Mouse (Mus musculus) midbrain, embryonic 15.5 days (tissue): ENCODE data around the gene Sntg2. TPM values are rescaled to one million over a fixed set of nuclear protein-coding genes. Genes with fewer than 3 reads are reported as not detected.

Source experiments
- ATAC-seq: fragments of 200-750 bp; cut with Nextera tagmentation; replicated peaks from 2 replicates; pipeline ENCODE4 v1.8.0; 2017; ENCODE audit warnings: moderate TSS enrichment
- H3K27ac ChIP-seq: fragments of 300-500 bp; sonication (generic); 2 replicates; pipeline ENCODE4 v1.5.1; 2015; ENCODE audit warnings: mild to moderate bottlenecking, inconsistent platforms
- H3K27me3 ChIP-seq: fragments of 300-500 bp; sonication (generic); replicated peaks from 2 replicates; pipeline ENCODE4 v1.6.1; 2015; ENCODE audit warnings: inconsistent platforms
- H3K36me3 ChIP-seq: fragments of 300-500 bp; sonication (generic); replicated peaks from 2 replicates; pipeline ENCODE4 v1.6.1; 2015; ENCODE audit warnings: inconsistent platforms
- H3K4me1 ChIP-seq: fragments of 300-500 bp; sonication (generic); 2 replicates; pipeline ENCODE4 v1.6.1; 2015; ENCODE audit warnings: inconsistent platforms
- H3K4me2 ChIP-seq: fragments of 300-500 bp; sonication (generic); 2 replicates; pipeline ENCODE4 v1.6.1; 2015; ENCODE audit warnings: inconsistent platforms, mild to moderate bottlenecking, moderate library complexity
- H3K4me3 ChIP-seq: fragments of 300-500 bp; sonication (generic); 2 replicates; pipeline ENCODE4 v1.5.1; 2015; ENCODE audit warnings: mild to moderate bottlenecking, inconsistent platforms
- H3K9ac ChIP-seq: fragments of 300-500 bp; sonication (generic); 2 replicates; pipeline ENCODE4 v1.6.1; 2015; ENCODE audit warnings: mild to moderate bottlenecking, inconsistent platforms
- H3K9me3 ChIP-seq: fragments of 300-500 bp; sonication (generic); 2 replicates; pipeline ENCODE4 v1.6.1; 2016; ENCODE audit warnings: inconsistent platforms
- WGBS: fragments of 180-500 bp; shearing (Covaris S2); methylation state at CpG from one replicate; pipeline ENCODE4 v1.1.7; 2015; ENCODE audit warnings: mixed read lengths; 5-methylcytosine and 5-hydroxymethylcytosine counted together
- polyA plus RNA-seq: library from polyadenylated mRNA; unstranded; fragments of >200 nt; fragmentation: Nextera tagmentation; extraction: Ambion mirVana; gene quantifications from 2 replicates; pipeline ENCODE4 v1.2.1, GENCODE M21; 2015

The Sntg2 gene
- polyA plus RNA-seq, 1 experiment from 2014 or later: 5.4 TPM

DNA sequence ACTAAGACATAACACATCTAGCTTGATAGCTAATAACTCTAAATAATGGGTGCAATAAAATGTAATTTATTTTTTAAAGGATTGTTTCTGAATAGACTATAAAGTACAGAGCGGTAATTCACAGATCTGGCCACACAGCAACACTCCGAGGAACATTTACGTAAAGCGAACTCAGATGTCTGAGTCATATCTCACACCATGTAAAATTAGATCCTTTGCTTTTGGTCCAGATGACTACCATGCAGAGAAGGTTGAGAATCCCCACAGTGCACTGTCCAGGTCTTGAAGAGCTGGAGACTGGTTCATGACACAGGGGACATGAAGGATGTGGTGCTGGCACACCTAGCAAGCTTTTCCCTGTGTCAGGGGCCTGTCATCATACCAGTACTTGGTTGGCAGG lies 145.2 kb downstream of the Sntg2 start:
- H3K4me3 ChIP-seq: no peak overlapping the region
- H3K9ac ChIP-seq: no peak overlapping the region
- H3K36me3 ChIP-seq: no peaks in the 10 kb centered on the region
- ATAC-seq: no peak
- no peaks in the 10 kb centered on the region for H3K9me3 ChIP-seq
- no peaks in the 10 kb centered on the region for H3K27me3 ChIP-seq
- 96% methylated on average over 4 of the region's 4 CpGs for WGBS
- no peak overlapping the region for H3K27ac ChIP-seq
- H3K4me2 ChIP-seq: no peak overlapping the region
- H3K4me1 ChIP-seq: 0 out of 2 replicates have a peak, but pooled peaks cover 2% of the 10 kb centered on the region

DNA sequence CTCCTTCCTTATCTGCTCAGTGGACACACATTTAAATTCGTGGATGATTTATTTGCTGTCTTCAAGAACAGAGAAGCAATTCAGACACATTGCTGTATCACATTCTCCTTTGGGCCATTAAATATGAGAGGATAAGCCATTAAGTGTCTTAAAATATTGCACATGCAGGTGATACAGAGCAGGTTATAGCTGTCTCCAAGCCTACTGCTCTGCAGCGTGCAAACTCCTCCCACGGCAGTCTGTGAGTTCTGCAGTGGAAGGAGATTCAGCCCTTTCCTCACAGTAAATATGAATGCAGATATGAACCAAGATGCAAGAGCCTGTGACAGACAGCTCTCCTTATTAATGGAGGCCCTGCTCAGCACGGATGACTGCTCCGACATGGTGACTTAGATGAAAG lies 146.9 kb downstream of the Sntg2 start:
- WGBS: 82% methylated on average over 5 of the region's 5 CpGs
- Histone ChIP-seq H3K27ac (no peak overlapping the region), H3K9me3 (no peaks in the 10 kb centered on the region), H3K4me1 (0 out of 2 replicates have a peak, but pooled peaks cover under 1% of the 10 kb centered on the region), H3K9ac (no peak overlapping the region), H3K27me3 (no peaks in the 10 kb centered on the region), H3K36me3 (no peaks in the 10 kb centered on the region), H3K4me3 (no peak overlapping the region), H3K4me2 (no peak overlapping the region)
- no peak for ATAC-seq

DNA sequence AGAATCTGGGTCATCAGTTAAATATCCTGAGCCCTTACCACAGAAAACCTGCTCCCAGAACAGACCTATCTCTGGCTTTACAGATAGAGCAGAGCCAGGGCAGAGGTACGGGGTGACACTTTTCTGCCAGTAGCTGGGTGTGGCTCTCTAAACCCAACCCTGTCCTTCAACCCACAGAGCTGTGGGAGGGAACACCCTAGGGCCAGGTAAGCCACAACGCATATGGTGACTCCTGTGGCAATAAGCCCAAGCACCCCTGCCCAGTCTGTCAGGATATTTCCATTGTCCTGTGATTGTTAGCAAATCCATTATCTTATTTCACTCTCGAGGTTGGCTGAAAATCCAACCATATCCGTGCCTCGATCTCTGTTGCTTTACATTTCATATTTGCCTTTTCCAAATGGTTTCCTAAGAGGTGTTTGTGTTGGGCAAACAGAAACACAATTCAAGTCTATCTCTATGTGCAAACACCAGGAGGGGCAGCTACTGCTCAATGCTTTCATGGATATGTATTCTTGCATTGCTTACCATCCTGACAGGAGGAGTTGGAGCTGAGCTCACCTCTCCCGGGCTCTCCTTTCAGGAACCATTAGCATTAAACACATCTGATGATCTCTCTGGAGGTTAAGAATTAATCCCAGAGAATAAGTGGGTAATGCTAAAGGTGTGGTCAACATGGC lies 156.3 kb downstream of the Sntg2 start:
- Histone ChIP-seq H3K4me1 (no peaks in the 10 kb centered on the region), H3K9me3 (no peaks in the 10 kb centered on the region), H3K27ac (no peak overlapping the region), H3K4me3 (no peak overlapping the region), H3K36me3 (no peaks in the 10 kb centered on the region), H3K27me3 (no peaks in the 10 kb centered on the region), H3K4me2 (no peak overlapping the region), H3K9ac (no peak overlapping the region)
- ATAC-seq: no peak
- WGBS: 87% methylated on average over 6 of the region's 6 CpGs

DNA sequence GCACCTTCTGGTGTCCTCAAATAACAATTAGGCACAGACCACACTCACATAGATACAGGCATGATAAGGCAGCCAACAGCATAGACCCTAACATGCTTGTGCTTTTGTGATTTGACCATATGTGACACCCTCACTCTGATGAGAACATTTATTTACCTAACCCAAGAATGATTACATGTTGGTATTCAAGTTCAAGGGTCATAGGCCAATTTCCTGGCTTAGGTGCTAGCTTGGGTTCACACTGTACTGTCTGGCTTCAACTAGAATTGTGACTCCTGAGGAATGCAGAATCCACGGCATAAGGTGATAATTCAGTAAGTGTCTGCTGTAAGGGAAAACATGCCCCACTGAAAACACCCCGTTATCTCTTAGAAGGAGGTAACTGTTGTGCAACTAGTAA lies 158.4 kb downstream of the Sntg2 start:
- Histone ChIP-seq H3K27ac (no peak overlapping the region), H3K9me3 (no peaks in the 10 kb centered on the region), H3K9ac (no peak overlapping the region), H3K27me3 (no peaks in the 10 kb centered on the region), H3K4me2 (no peak overlapping the region), H3K4me3 (no peak overlapping the region), H3K4me1 (no peaks in the 10 kb centered on the region), H3K36me3 (no peaks in the 10 kb centered on the region)
- 91% methylated on average over 2 of the region's 2 CpGs for WGBS
- ATAC-seq: no peak

DNA sequence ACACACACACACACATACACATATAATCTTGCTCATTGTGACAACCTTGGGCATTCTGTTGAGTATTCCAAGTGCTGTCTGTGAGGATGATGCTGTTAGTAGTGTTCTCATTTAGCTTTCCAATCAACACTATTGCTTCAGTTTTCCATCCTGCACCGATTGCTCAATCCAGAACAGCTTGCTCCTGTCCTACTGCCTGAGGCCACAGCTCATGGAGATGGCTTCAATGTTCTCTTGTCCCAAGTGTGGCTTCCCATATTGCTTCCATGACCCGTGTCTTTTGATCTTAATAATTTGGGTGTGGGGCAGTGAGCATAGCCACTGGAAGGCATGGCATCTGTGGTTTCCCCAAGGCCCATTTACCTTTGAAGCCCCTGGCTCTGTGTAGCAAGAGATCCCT lies 162.8 kb downstream of the Sntg2 start:
- Histone ChIP-seq H3K4me2 (no peak overlapping the region), H3K9me3 (no peaks in the 10 kb centered on the region), H3K4me3 (no peak overlapping the region), H3K4me1 (peaks cover 4% of the 10 kb centered on the region), H3K9ac (no peak overlapping the region), H3K36me3 (no peaks in the 10 kb centered on the region), H3K27me3 (no peaks in the 10 kb centered on the region), H3K27ac (no peak overlapping the region)
- WGBS: 82% methylated on average over 2 of the region's 2 CpGs
- no peak for ATAC-seq

DNA sequence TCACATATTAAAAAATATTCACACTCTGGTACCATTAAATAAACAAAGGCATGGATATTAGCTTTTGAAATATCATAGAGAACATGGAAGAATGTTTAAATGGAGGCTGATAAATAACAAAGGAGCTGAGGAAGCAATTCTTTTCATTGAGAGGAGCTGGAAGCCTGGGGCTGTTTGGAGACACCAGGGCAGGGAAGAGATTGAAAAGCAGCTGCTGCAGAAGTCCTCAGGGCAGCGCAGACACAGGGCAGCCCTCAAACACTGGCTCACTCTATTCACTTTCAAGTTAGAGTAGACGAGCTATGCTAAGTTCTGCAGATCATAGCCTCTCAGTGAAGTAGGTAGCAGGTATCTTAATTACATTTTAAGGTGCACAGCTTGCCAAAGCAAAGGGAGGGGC lies 164.6 kb downstream of the Sntg2 start:
- H3K4me2 ChIP-seq: no peak overlapping the region
- H3K27ac ChIP-seq: 0 out of 2 replicates have a peak overlapping the region, but pooled peaks have one; percentile 5
- H3K9ac ChIP-seq: no peak overlapping the region
- H3K4me3 ChIP-seq: no peak overlapping the region
- 0 out of 2 replicates have a peak, but pooled peaks have one; percentile 54 for ATAC-seq
- no peaks in the 10 kb centered on the region for H3K36me3 ChIP-seq
- WGBS: 40% methylated on average over 2 of the region's 2 CpGs
- H3K9me3 ChIP-seq: no peaks in the 10 kb centered on the region
- no peaks in the 10 kb centered on the region for H3K27me3 ChIP-seq
- H3K4me1 ChIP-seq: peaks cover 4% of the 10 kb centered on the region

DNA sequence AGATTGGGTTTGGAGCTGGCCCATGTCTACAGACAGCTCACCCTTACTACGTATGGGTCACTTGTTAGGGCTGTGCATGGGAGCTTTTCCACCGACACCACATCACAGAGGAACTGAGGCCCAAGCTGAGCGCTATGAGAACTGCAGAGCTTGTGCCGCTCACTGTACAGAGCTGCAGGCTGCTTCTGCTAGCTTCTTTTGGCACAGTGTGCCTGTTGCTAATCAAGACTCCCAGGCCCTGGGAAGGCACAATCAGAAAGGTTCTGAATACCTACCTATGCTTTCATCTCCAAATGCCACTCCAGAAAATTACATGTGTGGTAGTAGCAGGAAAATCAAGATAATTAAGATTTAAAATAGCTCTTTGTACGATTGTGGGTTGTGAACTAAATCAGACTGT lies 165.1 kb downstream of the Sntg2 start:
- Histone ChIP-seq H3K27me3 (no peaks in the 10 kb centered on the region), H3K9ac (no peak overlapping the region), H3K4me1 (peaks cover 4% of the 10 kb centered on the region), H3K27ac (peak overlapping the region; percentile 48; the same call in 1 of the 2 replicates), H3K36me3 (no peaks in the 10 kb centered on the region), H3K4me3 (no peak overlapping the region), H3K4me2 (no peak overlapping the region), H3K9me3 (no peaks in the 10 kb centered on the region)
- 0 out of 2 replicates have a peak, but pooled peaks have one; percentile 58 for ATAC-seq
- 61% methylated on average over 5 of the region's 5 CpGs for WGBS

DNA sequence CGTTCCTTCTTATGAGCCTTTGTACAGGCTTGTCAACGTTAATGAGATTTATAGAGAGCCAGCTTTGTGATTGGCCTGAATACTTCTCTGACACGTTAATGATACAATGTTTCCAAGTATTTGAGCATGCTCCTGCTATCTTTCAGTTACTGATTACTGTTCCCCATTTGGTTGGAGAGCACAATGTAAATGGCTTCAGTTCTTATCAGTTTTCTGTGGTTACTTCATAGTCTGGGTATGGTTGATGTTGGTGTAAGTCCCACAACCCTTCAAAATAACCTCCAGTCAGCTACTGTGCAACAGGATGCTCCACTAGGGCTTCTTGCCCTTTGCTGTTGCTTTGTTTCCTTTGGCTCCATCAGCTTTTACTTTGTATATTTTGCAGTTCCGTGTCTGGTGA lies 168.7 kb downstream of the Sntg2 start:
- peaks cover 4% of the 10 kb centered on the region for H3K4me1 ChIP-seq
- H3K9me3 ChIP-seq: no peaks in the 10 kb centered on the region
- H3K27me3 ChIP-seq: no peaks in the 10 kb centered on the region
- H3K4me3 ChIP-seq: no peak overlapping the region
- no peak overlapping the region for H3K27ac ChIP-seq
- H3K36me3 ChIP-seq: no peaks in the 10 kb centered on the region
- 89% methylated on average over 4 of the region's 4 CpGs for WGBS
- ATAC-seq: no peak
- no peak overlapping the region for H3K4me2 ChIP-seq
- H3K9ac ChIP-seq: no peak overlapping the region

DNA sequence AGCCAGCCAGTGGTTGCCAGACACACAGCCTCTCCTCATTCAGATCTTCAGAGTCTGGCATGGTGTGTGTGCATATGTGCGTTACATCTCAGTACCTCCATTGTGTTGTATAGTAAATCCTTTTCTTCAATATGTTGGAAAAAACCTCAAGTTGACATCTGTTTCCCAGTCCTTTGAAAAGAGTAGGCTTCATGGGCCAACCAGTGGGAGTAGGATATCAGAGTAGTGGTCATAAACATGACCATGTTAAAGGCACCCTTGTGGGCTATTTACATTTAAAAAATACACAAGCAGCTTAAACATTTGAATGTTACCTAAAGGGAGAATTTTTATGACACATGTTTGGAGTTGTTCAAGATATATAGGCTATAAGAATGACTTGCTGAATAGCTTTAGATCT lies 170.4 kb downstream of the Sntg2 start:
- H3K9ac ChIP-seq: no peak overlapping the region
- no peak for ATAC-seq
- no peaks in the 10 kb centered on the region for H3K9me3 ChIP-seq
- H3K4me1 ChIP-seq: no peaks in the 10 kb centered on the region
- H3K27ac ChIP-seq: no peak overlapping the region
- no peaks in the 10 kb centered on the region for H3K27me3 ChIP-seq
- 79% methylated on average over 1 of the region's 1 CpGs for WGBS
- H3K36me3 ChIP-seq: no peaks in the 10 kb centered on the region
- no peak overlapping the region for H3K4me3 ChIP-seq
- H3K4me2 ChIP-seq: no peak overlapping the region

DNA sequence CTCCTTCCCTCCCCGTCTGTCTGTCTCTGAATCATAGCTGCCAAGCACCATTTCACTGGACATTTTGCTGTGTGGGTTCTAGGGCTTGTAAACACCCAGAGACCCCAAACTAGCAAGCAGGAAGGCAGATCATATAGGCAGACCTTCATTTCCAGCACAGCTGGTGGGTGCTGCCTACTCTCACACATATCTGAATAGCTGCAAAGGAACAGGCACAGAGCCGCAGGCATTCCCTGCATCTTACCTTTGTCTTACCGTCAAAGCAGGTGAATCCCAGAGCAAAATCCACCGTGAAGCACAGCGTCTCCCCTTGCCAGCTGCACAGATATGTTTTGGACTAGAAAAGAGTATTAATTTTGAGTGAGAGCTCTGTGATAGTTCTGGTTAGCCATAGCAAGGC lies 172.1 kb downstream of the Sntg2 start:
- Histone ChIP-seq H3K4me3 (no peak overlapping the region), H3K9ac (no peak overlapping the region), H3K4me1 (no peaks in the 10 kb centered on the region), H3K27ac (no peak overlapping the region), H3K4me2 (no peak overlapping the region), H3K9me3 (no peaks in the 10 kb centered on the region), H3K27me3 (no peaks in the 10 kb centered on the region), H3K36me3 (no peaks in the 10 kb centered on the region)
- WGBS: 81% methylated on average over 5 of the region's 5 CpGs
- no peak for ATAC-seq

DNA sequence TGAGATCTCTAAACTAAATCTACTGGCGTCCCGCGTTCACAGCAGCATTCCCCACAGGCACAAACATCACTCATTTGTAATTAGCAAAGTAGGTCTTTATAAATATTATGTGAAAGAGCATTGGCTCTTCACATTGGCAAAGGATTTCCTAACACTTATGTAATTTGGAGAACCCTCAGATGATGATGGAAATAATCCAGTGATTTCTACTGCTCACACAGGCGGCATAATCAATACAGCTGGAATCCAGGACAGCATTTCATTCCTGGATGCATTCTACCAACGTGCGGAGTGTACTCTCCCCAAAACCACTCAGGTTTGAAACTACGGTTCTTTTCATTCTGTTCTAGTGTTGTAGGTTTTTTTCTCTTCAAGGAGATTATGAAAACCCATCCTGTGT lies 172.6 kb downstream of the Sntg2 start:
- ATAC-seq: no peak
- 77% methylated on average over 7 of the region's 7 CpGs for WGBS
- Histone ChIP-seq H3K9me3 (no peaks in the 10 kb centered on the region), H3K4me3 (no peak overlapping the region), H3K27ac (no peak overlapping the region), H3K36me3 (no peaks in the 10 kb centered on the region), H3K4me1 (no peaks in the 10 kb centered on the region), H3K9ac (no peak overlapping the region), H3K27me3 (no peaks in the 10 kb centered on the region), H3K4me2 (no peak overlapping the region)

DNA sequence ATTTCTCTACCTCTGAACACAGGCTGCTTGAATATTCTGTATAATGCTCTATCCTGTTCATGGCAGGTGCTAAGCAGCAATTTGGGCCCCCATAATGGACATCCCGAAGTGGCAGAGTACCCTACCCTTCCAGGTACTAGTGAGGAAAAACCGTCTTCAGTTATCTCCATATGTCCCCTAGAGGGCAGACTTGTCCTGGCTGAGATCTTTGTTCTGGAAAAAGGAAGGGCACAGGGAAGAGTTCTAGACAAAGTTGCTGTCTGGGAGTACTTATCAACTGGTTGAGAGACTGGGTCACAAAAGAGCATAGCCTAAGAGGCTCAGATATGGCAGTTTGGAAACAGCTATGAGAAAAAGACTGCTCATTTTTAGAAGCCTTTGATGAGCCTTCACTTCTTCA lies 173.4 kb downstream of the Sntg2 start:
- no peak overlapping the region for H3K4me2 ChIP-seq
- no peaks in the 10 kb centered on the region for H3K9me3 ChIP-seq
- 37% methylated on average over 2 of the region's 2 CpGs for WGBS
- no peak overlapping the region for H3K9ac ChIP-seq
- no peaks in the 10 kb centered on the region for H3K27me3 ChIP-seq
- no peak overlapping the region for H3K4me3 ChIP-seq
- H3K36me3 ChIP-seq: no peaks in the 10 kb centered on the region
- H3K4me1 ChIP-seq: no peaks in the 10 kb centered on the region
- no peak overlapping the region for H3K27ac ChIP-seq
- peak; percentile 39 for ATAC-seq

DNA sequence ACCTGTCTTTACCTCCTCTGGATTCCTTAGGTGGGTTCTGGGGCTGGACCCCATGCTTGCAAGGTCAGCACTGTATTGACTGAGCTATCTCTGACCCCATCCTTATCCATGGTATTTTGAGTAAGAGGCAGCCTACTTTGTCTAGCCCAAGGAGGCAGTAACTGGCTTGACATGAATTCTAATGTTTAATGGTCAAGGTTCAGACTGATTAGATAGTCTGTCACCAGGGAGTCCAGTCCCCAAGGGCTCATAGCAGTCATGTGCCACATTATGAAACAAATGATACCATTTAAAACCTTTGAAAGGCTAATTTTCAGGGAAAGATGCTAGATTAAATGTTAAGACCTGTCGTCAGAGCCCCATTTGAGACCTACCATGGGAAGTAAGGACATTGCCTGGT lies 174.9 kb downstream of the Sntg2 start:
- 81% methylated on average over 1 of the region's 1 CpGs for WGBS
- no peak for ATAC-seq

More for the DNA sequence above, 174.9 kb downstream of the Sntg2 start:
- H3K9me3 ChIP-seq: no peaks in the 10 kb centered on the region
- H3K9ac ChIP-seq: no peak overlapping the region
- no peak overlapping the region for H3K4me2 ChIP-seq
- H3K36me3 ChIP-seq: no peaks in the 10 kb centered on the region
- no peak overlapping the region for H3K27ac ChIP-seq
- H3K4me3 ChIP-seq: no peak overlapping the region
- no peaks in the 10 kb centered on the region for H3K4me1 ChIP-seq
- H3K27me3 ChIP-seq: no peaks in the 10 kb centered on the region
